Mouse (Mus musculus): ENCODE measurements around the gene Plpp1.

DNA sequence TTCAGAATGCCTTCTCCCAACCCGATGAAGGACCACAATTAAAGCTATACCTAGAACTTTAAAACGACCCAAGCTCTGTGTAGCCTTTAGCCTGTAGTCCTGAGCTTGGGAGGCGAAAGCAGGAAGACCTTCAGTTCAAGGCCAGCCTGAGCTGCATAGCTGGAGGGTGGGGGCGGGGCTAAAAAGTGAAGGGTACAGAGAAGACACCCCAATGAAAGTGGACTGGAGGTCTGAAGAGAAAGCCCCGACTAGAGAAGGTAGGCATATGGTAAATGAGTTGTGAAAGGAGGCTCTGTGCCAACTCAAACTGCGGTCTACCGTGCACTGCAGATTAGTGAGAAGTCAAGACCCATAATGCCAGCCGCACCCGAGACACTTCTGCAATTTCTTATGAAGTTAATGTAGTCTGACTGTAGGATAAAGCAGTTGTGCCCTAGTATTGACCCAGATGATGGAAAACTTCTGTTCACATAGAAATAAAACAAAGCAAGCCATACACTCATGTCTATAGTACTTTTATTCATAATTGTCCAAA, 37.1 kb downstream of the Plpp1 start:
- TF ChIP-seq CHD2 (IDR thresholded peaks at IDR 0.05; ENCODE audit: low read depth, low read length) (no peak), HCFC1 (IDR thresholded peaks at IDR 0.05; ENCODE audit: borderline replicate concordance, insufficient read depth, low read length) (no peak)

Data from ES-E14 (cell line).